Mouse (Mus musculus) right cerebral cortex, postnatal 4 days (tissue): ENCODE measurements around the gene Tnni1.

ENCODE experiments used
- DNase-seq: peaks from one replicate; pipeline ENCODE4 v3.0.0-alpha.2; 2022

Tnni1 gene

DNA sequence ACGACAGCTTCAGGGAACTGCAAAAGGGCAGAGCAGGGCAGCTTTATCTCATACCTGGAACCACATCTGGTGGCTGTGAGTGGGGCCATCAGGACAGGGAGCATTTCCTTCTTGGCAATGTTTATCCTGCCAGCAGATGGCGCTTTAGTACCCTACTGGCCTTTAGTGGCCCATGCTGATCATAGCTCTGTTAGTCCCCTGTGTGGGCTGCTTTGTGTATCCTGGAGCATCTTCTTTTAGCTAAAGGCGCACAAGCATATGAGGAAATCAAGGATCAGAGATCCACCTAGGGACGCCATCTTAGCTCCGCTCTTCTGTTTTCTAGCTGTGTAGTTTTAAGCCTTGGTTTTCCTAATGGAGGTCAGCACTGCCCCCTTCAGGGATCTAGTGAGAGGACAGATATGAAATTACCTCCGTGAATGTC is 67.9 kb downstream of the Tnni1 start:
- no peak for DNase-seq

DNA sequence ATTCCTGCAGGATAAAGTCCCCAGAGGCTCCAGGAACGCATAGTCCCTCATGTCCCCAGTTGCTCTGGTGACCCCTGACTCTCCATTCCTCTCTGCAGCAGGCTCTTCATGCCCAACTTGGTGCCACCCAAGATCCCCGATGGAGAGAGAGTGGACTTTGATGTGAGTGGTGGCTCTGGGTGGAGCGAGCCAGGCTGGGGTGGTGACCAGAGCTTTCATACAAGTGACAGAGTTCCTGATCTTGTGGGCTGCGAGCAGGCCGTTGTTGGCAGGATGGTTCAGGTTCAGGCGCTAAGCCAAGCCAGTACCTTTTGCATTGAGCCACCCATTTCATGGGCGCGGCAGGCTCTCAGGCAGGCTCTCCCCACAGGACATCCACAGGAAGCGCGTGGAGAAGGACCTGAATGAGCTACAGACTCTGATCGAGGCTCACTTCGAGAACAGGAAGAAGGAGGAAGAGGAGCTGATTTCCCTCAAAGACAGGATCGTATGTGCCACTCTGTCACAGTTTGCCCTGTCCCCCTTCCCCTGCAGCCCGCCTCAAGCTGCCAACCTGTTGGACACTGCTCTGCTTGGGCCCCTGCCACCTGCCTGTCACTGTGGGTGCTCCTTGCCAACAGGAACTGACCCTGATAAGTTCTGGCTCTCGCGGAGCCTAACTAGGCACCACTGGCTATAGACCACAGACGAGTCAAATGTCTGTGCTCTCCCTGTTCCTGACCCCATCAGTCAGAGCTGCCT is 68.5 kb downstream of the Tnni1 start:
- DNase-seq = no peak

- peak; percentile 28 for DNase-seq
Measured at GRCm38 (mm10) chr1:135850722-135851512, 71.7 kb downstream of the Tnni1 start.

- DNase-seq = no peak
Measured at GRCm38 (mm10) chr1:135852044-135852756, 73.0 kb downstream of the Tnni1 start.

DNA sequence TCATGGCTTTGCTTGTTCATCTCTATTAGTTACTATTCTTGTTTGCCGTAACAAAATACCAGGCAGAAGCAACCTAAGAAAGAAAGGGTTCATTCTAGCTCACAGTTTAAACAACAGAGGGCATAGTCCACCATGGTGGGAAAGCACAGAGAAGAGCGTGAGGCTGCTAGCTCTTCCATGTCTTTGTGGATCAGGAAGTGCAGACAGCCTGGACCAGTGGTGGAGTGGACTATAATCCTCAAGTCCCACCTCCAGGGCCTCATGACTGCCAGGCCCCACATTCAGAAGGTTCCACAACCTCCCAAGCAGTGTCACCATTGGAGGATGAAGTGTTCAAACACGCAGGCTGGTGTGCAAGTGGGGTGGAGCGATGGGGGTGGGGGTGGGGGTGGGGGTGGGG is 74.0 kb downstream of the Tnni1 start:
- no peak for DNase-seq

DNA sequence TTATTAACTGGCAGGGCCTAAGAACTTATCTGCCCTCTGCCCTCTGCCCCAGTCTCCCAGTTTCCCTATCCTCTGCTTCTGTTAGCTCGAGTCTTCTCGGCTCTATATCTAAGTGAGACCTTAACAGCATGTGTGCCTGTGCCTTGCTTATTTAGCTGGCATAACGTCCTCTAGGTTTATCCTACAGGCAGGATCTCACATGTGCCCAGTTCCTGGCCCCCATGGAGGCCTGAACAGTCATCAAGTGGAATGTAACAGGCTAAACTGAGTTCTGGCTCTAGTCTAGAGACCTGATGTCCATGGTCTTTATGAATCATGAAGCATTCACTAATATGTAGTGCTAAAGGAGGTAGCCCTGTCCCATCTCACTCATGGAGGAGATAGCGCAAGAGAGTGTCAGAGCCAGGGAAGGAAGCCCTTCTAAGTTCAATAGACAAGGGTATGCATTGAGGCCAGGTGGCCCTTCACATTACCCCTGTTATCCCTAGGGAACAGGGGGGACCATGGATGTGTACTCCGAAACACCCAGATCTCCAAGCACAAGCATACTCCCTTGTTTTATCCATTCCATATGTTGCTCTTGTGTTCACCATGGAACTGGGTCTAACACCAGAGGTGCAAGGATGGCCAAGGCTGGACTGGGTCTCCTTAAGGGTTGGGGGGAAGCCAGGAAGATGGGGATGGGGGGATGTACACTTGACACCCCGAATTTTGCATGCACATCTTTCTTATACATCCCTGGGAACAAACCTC is 75.5 kb downstream of the Tnni1 start:
- DNase-seq = no peak

DNA sequence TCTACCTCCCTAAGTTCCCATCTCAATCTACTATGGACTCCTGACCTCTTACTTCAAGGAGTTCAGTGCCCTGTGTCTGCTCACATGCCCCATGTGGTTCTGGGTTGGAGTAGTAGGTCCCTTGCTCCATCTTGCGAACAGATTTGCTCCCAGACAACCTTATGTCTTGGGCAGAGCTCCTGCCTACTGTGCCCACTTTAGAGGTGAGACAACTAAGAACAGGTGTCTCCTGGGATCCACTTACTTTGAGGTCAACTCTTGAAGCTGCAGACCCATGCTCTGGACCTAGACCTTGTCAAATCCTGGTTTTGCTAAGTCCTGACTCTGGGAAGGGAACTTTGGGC is 76.1 kb downstream of the Tnni1 start:
- DNase-seq = no peak

GRCm38 (mm10) chr1:135856070-135856469 is 76.8 kb downstream of the Tnni1 start:
- DNase-seq = no peak

DNA sequence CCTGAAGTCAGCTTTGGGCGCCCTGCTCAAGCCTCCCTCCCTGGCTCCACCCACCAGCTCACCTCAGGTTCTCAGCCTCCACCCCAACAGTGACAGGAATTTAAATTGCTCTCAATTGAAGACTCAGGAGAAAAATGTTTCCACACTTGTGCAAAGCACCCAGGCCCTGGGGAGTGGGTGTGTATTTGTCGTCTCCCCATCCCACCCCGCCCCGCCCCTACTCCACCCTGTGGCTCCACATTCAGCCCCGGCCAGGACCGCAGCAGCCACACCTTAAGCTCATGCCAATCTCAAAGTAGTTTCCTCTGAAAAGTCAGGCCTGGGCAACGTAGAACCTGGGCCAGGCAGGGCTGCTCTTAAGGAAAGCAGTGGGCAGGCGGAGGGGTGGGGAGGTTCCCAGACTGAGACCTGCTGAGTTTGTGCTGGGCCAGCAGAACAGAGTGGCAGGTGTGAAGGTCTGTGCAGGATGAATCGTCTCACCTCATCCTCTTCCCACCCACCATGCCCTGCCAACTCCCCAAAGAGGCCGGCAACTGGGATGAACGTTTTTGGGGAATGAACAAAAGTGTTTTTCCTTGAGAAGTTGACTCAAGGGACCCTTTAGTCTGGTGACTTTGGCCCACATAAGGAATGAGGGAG is 78.0 kb downstream of the Tnni1 start:
- no peak for DNase-seq

DNA sequence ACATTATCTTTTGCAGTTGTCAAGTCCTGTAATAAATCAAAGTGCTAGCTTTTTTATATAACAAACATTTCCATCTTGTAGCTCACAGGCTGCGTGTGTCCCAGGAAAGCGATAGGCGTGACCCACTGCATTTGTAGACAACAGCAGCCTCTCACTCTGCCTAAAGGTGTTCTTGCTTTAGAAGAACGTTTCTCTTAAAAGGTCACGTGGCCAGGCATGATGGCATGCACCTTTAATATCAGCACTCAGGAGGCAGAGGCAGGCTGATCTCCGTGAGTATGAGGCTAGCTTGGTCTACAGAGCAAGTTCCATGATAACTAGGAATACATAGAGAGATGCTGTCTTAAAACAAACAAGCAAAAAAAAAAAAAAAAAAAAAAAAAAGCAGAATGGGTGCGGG is 79.3 kb downstream of the Tnni1 start:
- DNase-seq = no peak
